Mouse (Mus musculus): ENCODE results near the gene Prkcb. TPM values are rescaled to one million over a fixed set of nuclear protein-coding genes. Genes with fewer than 3 reads are reported as not detected.

The Prkcb gene
- total RNA-seq, 1 experiment from 2014 or later, result 197 TPM

GRCm38 (mm10) chr7:122657423-122658126, 369.0 kb downstream of the Prkcb start:
- ATAC-seq (replicated peaks; ENCODE audit: insufficient number of reproducible peaks, low FRiP score, low TSS enrichment, poor library complexity, severe bottlenecking), result no peak

GRCm38 (mm10) chr7:122665311-122666049, 376.9 kb downstream of the Prkcb start:
- no peak for ATAC-seq (replicated peaks; ENCODE audit: insufficient number of reproducible peaks, low FRiP score, low TSS enrichment, poor library complexity, severe bottlenecking)

GRCm38 (mm10) chr7:122667903-122668302, 379.4 kb downstream of the Prkcb start:
- no peak for ATAC-seq (replicated peaks; ENCODE audit: insufficient number of reproducible peaks, low FRiP score, low TSS enrichment, poor library complexity, severe bottlenecking)

DNA sequence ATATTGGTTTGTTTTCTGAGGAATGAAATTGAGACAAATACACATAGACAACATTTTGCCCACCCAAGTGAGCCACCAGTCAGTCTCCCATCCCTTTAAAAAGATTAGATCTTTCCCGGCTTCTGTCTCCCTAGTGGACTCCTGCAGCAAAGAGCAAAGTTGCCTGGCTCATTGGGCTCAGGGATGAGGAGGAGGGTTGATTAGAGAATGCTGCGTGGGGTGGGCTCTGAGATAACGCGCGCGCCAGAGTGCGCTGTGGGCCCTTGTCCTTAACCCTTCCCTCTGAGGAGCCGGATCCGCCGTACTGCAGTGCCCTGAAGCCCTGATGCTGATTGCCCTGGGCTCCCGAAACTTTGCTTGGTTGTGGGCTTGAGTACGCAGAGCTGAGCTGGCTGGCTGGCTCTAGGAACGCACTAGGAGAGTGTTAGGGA, 381.9 kb downstream of the Prkcb start, which contains the start of gene Cacng3:
Gene Cacng3, plus strand, starts transcription at position 51 of the 431 bp plus-strand sequence.
- ATAC-seq (replicated peaks; ENCODE audit: insufficient number of reproducible peaks, low FRiP score, low TSS enrichment, poor library complexity, severe bottlenecking), result no peak

DNA sequence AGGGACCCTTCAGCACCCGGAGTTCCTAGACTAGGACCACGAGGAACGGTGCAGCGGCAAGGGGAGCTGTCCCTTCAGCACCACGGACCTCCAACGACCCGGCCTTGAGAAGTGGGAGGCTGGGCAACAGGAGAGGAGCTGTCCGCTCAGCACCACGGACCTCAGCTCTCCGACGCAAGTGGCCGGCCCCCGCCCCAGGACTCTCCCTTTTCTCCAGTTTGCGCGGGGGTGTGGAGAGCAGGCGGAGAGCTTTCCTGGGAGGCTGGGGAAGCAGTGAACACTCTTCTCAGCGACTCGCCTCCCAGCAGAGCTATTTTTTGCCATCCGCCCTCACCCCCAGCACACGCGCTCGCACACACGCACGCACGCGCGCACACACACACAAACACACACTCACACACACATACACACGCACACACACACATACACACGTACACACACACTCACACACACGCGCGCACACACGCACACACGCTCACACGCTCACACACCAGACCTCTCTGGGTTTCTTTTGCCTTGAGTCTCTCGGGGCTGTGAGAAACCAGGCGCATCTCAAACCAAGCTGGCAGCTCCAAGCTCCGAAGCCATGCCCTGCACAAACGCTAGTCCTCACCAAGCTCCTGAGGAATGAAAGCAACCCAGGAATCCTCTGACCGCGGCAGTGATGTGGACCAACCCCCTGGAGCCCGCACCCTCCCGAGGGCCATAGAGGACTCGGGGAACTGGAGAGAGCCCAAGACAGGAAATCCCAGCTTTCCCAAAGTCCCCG, 382.5 kb downstream of the Prkcb start:
- no peak for ATAC-seq (replicated peaks; ENCODE audit: insufficient number of reproducible peaks, low FRiP score, low TSS enrichment, poor library complexity, severe bottlenecking)

DNA sequence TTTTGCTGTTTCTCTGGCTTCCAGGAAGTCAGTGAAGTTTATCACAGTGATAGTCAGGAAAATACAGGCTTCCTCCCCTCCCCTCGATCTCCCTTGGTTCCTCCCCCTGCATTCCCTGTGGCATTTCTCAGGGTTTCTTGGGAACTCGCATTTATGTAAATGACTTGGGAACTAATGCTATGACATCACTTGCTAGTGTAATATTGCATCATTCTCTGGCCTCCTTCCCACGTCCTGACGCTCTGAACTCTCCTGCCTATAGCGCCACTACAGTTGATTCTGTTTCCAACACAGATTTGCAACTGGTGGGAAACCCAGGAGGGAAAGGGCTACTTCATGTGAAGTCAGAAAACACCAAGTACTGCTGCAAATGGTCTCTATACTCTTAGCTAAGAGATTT, 384.4 kb downstream of the Prkcb start:
- ATAC-seq (replicated peaks; ENCODE audit: insufficient number of reproducible peaks, low FRiP score, low TSS enrichment, poor library complexity, severe bottlenecking), result no peak

DNA sequence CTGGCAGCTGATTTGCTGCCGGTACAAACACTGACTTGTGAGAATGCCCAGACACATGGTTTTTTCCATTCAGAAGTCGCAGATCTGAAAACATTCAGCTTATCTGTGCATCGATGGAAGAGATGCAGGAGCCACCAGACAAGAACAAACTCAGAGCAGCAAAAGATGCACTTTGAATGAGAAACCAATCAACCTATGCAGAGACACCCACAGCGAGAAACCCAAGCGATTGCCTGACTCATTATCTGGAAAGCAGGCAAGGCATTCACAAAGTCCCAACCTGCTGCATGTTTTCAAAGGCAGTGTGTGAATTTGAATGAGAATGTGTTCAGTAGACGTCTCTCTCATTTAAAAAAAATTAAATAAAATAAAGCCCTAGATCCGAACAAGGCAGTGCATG, 386.7 kb downstream of the Prkcb start:
- ATAC-seq (replicated peaks; ENCODE audit: insufficient number of reproducible peaks, low FRiP score, low TSS enrichment, poor library complexity, severe bottlenecking), result no peak

Other genes starting within 250 kb of the Prkcb start
- gene Ubfd1, start 221.6 kb upstream of the Prkcb start, total RNA-seq (2017), result 24.5 to 31.7 TPM (median 31.1 TPM) in 3 replicates
- gene Ears2, start 221.5 kb upstream of the Prkcb start, total RNA-seq (2017), result 3.5 to 4.4 TPM (median 3.8 TPM) in 3 replicates
- 15.4 to 65.3 TPM (median 30.7 TPM) in 3 replicates for gene Ndufab1, start 186.9 kb upstream of the Prkcb start, total RNA-seq (2017)
- gene Palb2, start 155.8 kb upstream of the Prkcb start, total RNA-seq (2017), result 1.8 to 10.1 TPM (median 5.8 TPM) in 3 replicates
- gene Dctn5, start 155.7 kb upstream of the Prkcb start, total RNA-seq (2017), result 61.3 to 87.9 TPM (median 69.1 TPM) in 3 replicates
- 0.21 to 0.68 TPM in 2 of 3 replicates, not detected in the other for gene Plk1, start 129.3 kb upstream of the Prkcb start, total RNA-seq (2017)
- gene Ern2, start 102.5 kb upstream of the Prkcb start, total RNA-seq (2017), result not detected in 3 replicates
- gene Chp2, start 69.3 kb upstream of the Prkcb start, total RNA-seq (2017), result not detected in 3 replicates

Measured in monocyte, adult 5-6 weeks (primary cell).